Mouse (Mus musculus): ENCODE data around the gene Msh6. TPM values are rescaled to one million over a fixed set of nuclear protein-coding genes. Genes with fewer than 3 reads are reported as not detected.
"Not testable (repeated sequence)": the region's sequence is repeated elsewhere in the genome, so short reads cannot be mapped to it uniquely, and the experiment has no call there.

The Msh6 gene
- total RNA-seq, 2 experiments from 2014 or later = 8.4 to 9.1 TPM

- not testable (repeated sequence) for DNase-seq
These were observed 4.8 kb downstream of the Msh6 start for GRCm38 (mm10) chr17:87979696-87980095.

DNA sequence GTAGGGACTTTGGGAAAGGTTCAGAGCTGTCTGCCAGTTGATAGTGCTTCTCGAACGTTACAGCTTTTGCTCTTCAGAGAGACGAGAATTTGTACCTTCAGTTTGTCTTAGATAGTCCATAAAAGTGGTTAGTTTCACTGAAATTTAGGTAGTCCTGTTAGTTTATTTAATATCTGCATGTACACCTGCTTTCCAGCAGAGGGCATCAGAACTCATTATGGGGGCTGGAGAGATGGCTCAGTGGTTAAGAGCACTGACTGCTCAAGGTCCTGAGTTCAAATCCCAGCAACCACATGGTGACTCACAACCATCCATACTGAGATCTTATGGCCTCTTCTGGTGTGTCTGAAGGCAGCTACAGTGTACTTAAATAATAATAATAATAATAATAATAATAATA is 7.2 kb downstream of the Msh6 start:
- no peak for DNase-seq

GRCm38 (mm10) chr17:87983313-87983712 is 8.5 kb downstream of the Msh6 start:
- no peak for DNase-seq

DNA sequence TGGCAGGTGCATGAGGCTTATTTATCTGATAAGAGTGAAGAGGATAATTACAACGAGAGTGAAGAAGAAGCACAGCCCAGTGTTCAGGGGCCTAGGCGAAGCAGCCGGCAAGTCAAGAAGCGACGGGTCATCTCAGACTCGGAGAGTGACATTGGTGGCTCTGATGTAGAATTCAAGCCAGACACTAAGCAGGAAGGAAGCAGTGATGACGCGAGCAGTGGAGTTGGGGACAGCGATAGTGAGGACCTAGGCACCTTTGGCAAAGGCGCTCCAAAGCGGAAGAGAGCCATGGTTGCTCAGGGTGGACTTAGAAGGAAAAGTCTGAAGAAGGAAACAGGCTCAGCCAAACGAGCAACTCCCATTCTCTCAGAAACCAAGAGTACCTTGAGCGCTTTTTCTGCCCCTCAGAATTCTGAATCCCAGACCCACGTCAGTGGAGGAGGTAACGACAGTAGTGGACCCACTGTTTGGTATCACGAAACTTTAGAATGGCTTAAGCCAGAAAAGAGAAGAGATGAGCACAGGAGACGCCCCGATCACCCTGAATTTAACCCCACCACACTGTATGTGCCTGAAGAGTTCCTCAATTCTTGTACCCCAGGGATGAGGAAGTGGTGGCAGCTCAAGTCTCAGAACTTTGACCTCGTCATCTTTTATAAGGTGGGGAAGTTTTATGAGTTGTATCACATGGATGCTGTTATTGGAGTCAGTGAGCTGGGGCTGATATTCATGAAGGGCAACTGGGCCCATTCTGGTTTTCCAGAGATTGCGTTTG is 9.8 kb downstream of the Msh6 start:
- peak in 1 of 2 experiments; percentile 23 for DNase-seq

GRCm38 (mm10) chr17:87985916-87986315 is 11.1 kb downstream of the Msh6 start:
- no peak for DNase-seq

DNA sequence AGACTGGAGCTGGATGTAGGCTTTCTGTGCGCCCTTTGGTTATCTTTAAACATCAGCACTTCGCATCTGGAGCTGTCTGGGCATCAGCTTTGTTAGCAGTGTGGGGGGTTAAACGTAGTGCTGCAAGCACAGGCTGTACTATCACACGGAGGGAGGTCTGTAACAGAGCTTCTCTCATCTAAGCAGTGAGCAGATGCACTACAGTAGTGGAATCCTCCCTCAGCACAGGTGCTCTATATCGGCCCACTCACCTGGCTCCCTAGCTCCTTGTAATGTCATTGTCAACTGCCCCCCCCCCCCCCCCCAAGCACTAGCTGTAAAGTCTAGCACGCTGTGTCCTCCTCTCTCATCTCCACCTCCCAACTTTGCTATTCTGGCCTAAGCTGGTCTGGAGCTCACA is 12.6 kb downstream of the Msh6 start:
- no peak for DNase-seq

- DNase-seq = no peak
These were observed 17.3 kb downstream of the Msh6 start for GRCm38 (mm10) chr17:87992154-87992553.

GRCm38 (mm10) chr17:87993338-87993737 is 18.5 kb downstream of the Msh6 start:
- DNase-seq = no peak

DNA sequence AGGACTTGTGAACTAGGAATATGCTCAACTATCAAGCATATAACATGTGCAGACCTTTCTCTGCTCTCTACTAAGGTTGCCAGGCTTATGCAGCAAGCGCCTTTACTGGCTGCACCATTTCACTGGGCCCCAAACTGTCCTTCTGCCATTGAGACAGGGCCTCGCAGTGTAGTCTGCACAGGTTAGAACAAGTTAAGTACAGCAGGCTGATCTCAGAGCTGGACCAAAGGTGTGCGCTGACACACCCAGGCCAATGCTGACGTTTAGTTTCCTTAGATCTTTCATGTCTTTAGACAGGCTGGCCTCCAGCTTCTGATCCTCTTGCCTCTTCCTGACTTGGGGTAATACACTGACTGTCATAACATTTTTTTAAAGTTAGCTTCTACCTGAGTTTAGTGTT is 22.9 kb downstream of the Msh6 start:
- DNase-seq = no peak

GRCm38 (mm10) chr17:88004892-88005291 is 30.0 kb downstream of the Msh6 start:
- no peak for DNase-seq

DNA sequence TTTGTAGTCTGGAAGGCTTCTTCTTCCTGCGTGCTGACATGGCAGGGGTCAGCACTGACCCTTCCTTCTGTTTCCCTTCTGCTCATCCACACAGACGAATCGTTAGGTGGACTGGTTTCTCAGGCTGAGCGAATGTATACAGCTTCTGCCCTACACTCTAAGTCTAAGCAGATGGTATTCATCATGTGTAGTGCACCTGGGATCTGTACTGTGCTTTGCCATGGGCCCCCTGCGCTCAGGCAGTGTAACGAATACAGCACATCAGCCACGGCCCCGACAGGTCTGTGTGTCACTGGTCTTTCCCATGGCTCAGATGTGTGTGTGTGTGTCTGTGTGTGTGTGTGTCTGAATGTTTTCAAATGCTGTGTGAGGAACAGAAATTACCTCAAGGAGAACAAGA is 32.1 kb downstream of the Msh6 start:
- DNase-seq = no peak

DNA sequence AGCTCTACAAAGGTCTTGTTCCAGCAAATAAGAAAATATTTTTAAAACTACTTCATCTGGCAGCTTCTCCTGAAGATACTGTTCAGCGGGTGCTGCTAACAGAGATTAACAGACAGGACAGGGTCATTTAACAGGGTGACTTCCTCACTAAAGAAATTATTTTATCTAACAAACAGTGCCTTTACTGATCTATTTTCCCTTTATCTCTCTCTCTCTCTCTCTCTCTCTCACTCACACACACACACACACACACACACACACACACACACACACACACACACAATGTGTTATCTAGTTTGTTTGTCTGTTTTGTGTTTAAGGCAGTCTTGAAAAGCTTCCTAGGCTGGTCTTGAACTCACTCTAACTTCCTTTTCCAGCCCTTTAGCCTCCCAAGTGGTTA is 39.6 kb downstream of the Msh6 start:
- DNase-seq = no peak

DNA sequence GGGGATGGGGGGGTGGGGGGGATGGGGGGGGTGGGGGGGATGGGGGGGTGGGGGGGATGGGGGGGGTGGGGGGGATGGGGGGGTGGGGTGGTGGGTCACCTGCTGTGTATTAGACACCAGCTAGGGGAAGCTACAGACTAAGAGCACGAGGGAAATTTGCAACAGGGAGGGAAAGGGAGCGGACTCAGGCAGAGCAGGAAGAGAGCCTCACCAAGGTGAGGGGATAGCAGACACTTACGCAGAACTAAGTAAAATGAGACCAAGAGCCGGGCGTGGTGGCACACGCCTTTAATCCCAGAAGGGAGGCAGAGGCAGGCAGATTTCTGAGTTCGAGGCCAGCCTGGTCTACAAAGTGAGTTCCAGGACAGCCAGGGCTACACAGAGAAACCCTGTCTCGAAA is 41.2 kb downstream of the Msh6 start:
- not testable (repeated sequence) for DNase-seq

GRCm38 (mm10) chr17:88023924-88024323 is 49.1 kb downstream of the Msh6 start:
- no peak for DNase-seq

DNA sequence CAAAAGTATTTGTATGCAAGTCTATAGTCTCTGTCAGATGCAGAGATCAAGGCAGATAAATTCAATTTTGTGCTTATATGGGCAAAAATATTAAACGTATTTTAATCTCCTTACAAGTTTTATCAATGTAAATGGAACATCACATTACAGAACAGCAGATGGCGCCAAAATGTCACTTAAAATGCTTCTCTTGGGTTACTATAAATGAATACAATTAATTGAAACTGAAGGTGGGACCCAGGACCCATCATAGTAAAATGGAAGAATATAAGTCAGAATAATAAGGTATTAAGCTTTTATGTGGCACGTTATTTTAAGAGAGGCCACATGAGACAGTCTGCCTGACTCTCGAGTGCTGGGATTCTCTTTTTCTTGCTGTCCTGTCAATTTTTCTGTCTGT is 50.4 kb downstream of the Msh6 start:
- DNase-seq = peak; percentile 50 to 80

GRCm38 (mm10) chr17:88029194-88029970 is 54.5 kb downstream of the Msh6 start:
- no peak for DNase-seq

DNA sequence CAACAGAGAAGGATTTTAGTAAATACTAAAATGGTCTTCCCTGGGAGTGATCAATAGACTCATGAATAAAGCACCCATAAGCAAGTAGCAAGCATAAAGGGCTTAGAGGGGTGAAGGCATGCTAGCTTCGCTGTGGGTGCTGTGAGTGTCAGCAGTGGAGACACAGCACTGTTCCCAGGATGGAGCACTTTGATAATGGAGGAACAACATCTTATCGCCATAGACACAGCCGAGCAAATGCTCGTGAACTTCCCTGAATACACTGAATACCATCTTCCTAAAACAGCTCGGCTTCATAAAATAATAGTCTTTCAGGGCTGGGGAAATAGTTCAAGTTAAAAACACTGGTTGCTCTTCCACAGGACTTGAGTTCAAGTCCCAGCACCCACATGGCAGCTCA is 56.9 kb downstream of the Msh6 start:
- DNase-seq = no peak

DNA sequence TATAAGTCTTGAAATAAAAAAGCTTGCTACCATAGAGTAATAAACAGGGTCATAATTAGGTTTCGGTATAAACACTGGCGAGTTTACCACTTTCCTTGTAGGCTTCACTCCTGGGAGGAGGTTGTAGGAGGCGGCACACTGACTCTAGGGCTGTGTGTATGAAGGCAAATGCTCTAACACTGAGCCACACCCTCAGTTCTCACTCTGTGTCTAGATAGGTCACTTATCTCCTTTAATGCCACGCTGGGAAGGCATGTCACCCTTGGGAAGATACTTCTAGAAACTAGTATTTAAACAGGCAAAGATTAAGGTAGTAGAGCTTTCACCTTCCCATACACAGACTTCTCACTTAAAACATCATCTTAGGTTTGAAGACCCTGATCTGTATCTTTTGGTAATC is 59.6 kb downstream of the Msh6 start:
- no peak for DNase-seq

Other genes starting within 250 kb of the Msh6 start
- not detected for gene Kcnk12, start 177.1 kb upstream of the Msh6 start, total RNA-seq (2021)
- not detected for gene Rpl36-ps4, start 54.1 kb upstream of the Msh6 start, total RNA-seq (2021)
- gene Fbxo11, start 90.2 kb downstream of the Msh6 start, total RNA-seq (2021) = 10 to 100 TPM; 31.9 to 33.1 TPM